Mouse (Mus musculus) embryonic facial prominence, embryonic 13.5 days (tissue): ENCODE data around the gene Olfr749. TPM values are rescaled to one million over a fixed set of nuclear protein-coding genes. Genes with fewer than 3 reads are reported as not detected.

Experiments
- ATAC-seq: fragments of 200-750 bp; cut with Nextera tagmentation; 2 replicates; pipeline ENCODE4 v1.8.0; 2017; ENCODE audit warnings: low read depth; ENCODE audit not compliant: insufficient number of reproducible peaks, insufficient read depth, low FRiP score, low TSS enrichment
- H3K27ac ChIP-seq: fragments of 300-500 bp; sonication (generic); 2 replicates; pipeline ENCODE4 v1.5.1; 2015; ENCODE audit warnings: moderate library complexity, mild to moderate bottlenecking, inconsistent platforms
- H3K27me3 ChIP-seq: fragments of 300-500 bp; sonication (generic); 2 replicates; pipeline ENCODE4 v1.6.1; 2015; ENCODE audit warnings: mild to moderate bottlenecking, inconsistent platforms
- H3K36me3 ChIP-seq: fragments of 300-500 bp; sonication (generic); 2 replicates; pipeline ENCODE4 v1.6.1; 2015; ENCODE audit warnings: mild to moderate bottlenecking, inconsistent platforms
- H3K4me1 ChIP-seq: fragments of 300-500 bp; sonication (generic); 2 replicates; pipeline ENCODE4 v1.6.1; 2015; ENCODE audit warnings: inconsistent platforms
- H3K4me2 ChIP-seq: fragments of 300-500 bp; sonication (generic); 2 replicates; pipeline ENCODE4 v1.6.1; 2015; ENCODE audit warnings: moderate library complexity, mild to moderate bottlenecking, inconsistent platforms
- H3K4me3 ChIP-seq: fragments of 300-500 bp; sonication (generic); 2 replicates; pipeline ENCODE4 v1.5.1; 2015; ENCODE audit warnings: mild to moderate bottlenecking, inconsistent platforms
- H3K9ac ChIP-seq: fragments of 300-500 bp; sonication (generic); 2 replicates; pipeline ENCODE4 v1.6.1; 2015; ENCODE audit warnings: mild to moderate bottlenecking, inconsistent platforms
- H3K9me3 ChIP-seq: fragments of 300-500 bp; sonication (generic); 2 replicates; pipeline ENCODE4 v1.6.1; 2016; ENCODE audit warnings: inconsistent platforms
- WGBS: fragments of 180-500 bp; shearing (Covaris S2); methylation state at CpG from one replicate; pipeline ENCODE4 v1.1.7; 2015; ENCODE audit warnings: mixed read lengths; 5-methylcytosine and 5-hydroxymethylcytosine counted together
- polyA plus RNA-seq: library from polyadenylated mRNA; unstranded; fragments of >200 nt; fragmentation: Nextera tagmentation; extraction: Ambion mirVana; gene quantifications from 2 replicates; pipeline ENCODE4 v1.2.1, GENCODE M21; 2015

Gene Olfr749
- polyA plus RNA-seq, 1 experiment from 2014 or later, result not detected

DNA sequence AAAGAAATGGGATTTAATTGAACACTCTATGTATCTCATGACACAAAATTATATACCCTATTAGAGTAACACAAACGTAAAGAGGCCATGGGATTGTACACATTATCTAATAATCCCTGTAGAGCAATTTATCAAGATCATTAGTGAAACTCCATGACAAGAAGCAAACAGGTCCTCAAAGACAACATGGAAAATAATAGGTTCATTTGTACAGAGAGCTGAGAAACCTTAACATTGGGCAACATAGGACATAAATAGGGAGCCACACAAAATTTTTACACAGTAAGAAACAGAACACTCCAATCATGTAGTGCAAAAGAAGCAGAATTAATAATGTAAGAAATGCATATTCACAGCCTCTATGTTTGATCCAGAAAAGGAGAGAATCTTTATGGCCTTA, 37.8 kb downstream of the Olfr749 start, which contains the start of gene Olfr748:
TSS of gene Olfr748 (plus strand) at position 301 of the 400 bp plus-strand sequence.
- no peak within 1 kb of the TSS for H3K4me2 ChIP-seq
- no peaks in the 10 kb centered on the region for H3K4me1 ChIP-seq
- H3K27me3 ChIP-seq, result no peaks in the 10 kb centered on the region
- H3K9me3 ChIP-seq, result no peaks in the 10 kb centered on the region
- no peak within 1 kb of the TSS for H3K9ac ChIP-seq
- H3K27ac ChIP-seq, result no peak within 1 kb of the TSS
- no peak within 1 kb of the TSS for H3K4me3 ChIP-seq
- no peak for ATAC-seq
- no peaks in the 10 kb centered on the region for H3K36me3 ChIP-seq
- WGBS, result 73% methylated on average over 1 of the region's 1 CpGs

DNA sequence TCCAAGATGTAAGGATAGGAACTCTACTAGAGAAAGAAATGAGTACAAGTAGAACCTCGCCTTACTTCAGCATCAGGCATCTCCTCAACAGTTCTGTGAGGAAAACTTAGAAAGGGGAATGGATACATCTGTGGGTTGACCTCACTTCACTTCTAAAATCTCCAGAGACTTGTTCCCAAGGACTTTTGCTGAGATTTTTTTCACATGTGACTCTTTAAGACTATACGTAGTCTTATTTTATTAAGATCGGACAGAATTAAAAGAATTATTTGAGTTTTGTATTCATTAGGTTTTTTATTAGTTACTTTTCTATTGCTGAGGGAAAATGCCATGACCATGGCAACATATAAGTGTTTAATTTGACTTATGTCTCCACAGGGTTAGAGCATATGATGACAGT, 51.8 kb downstream of the Olfr749 start, which contains the start of gene Olfr747:
TSS of gene Olfr747 (minus strand) at position 101 of the 400 bp plus-strand sequence.
- H3K4me1 ChIP-seq, result no peaks in the 10 kb centered on the region
- H3K9me3 ChIP-seq, result no peaks in the 10 kb centered on the region
- no peak within 1 kb of the TSS for H3K27ac ChIP-seq
- no peak within 1 kb of the TSS for H3K9ac ChIP-seq
- H3K4me3 ChIP-seq, result no peak within 1 kb of the TSS
- no peak within 1 kb of the TSS for H3K4me2 ChIP-seq
- no peak for ATAC-seq
- H3K36me3 ChIP-seq, result no peaks in the 10 kb centered on the region
- no peaks in the 10 kb centered on the region for H3K27me3 ChIP-seq
- 91% methylated on average over 3 of the region's 3 CpGs for WGBS

Other genes with a start within 250 kb of the Olfr749 start
- gene Olfr742, start 241.5 kb downstream of the Olfr749 start, polyA plus RNA-seq, result not detected in 2 replicates
- gene Olfr743, start 223.3 kb downstream of the Olfr749 start, polyA plus RNA-seq, result not detected in 2 replicates
- gene Olfr744, start 130.2 kb downstream of the Olfr749 start, polyA plus RNA-seq, result not detected in 2 replicates
- 0.32 and 0.63 TPM in 2 replicates for gene Olfr745, start 105.7 kb downstream of the Olfr749 start, polyA plus RNA-seq
- not detected in 2 replicates for gene Olfr746, start 98.0 kb downstream of the Olfr749 start, polyA plus RNA-seq
- gene Olfr747, start 51.9 kb downstream of the Olfr749 start, polyA plus RNA-seq, result not detected in 2 replicates
- gene Olfr748, start 37.7 kb downstream of the Olfr749 start, polyA plus RNA-seq, result not detected in 2 replicates
- 87.1 and 89.4 TPM in 2 replicates for gene Ttc5, start 40.4 kb upstream of the Olfr749 start, polyA plus RNA-seq
- gene Ccnb1ip1, start 62.6 kb upstream of the Olfr749 start, polyA plus RNA-seq, result not detected in 2 replicates
- gene Parp2, start 62.7 kb upstream of the Olfr749 start, polyA plus RNA-seq, result 72.4 and 78.7 TPM in 2 replicates
- 4.4 and 5.3 TPM in 2 replicates for gene Tep1, start 125.5 kb upstream of the Olfr749 start, polyA plus RNA-seq
- 0.37 and 0.50 TPM in 2 replicates for gene Klhl33, start 152.4 kb upstream of the Olfr749 start, polyA plus RNA-seq
- 182 and 189 TPM in 2 replicates for gene Osgep, start 179.8 kb upstream of the Olfr749 start, polyA plus RNA-seq
- gene Apex1, start 179.9 kb upstream of the Olfr749 start, polyA plus RNA-seq, result 263 and 305 TPM in 2 replicates
- gene Pip4p1, start 185.8 kb upstream of the Olfr749 start, polyA plus RNA-seq, result 55.6 and 56.9 TPM in 2 replicates
- 49.3 and 49.7 TPM in 2 replicates for gene Pnp, start 186.0 kb upstream of the Olfr749 start, polyA plus RNA-seq
- gene Gm49342, start 199.4 kb upstream of the Olfr749 start, polyA plus RNA-seq, result 3.1 TPM in 1 of 2 replicates, not detected in the other
- gene Pnp2, start 210.9 kb upstream of the Olfr749 start, polyA plus RNA-seq, result 0.39 and 0.65 TPM in 2 replicates